Mouse (Mus musculus): ENCODE data around the gene Evi5. TPM values are rescaled to one million over a fixed set of nuclear protein-coding genes. Genes with fewer than 3 reads are reported as not detected.

Evi5 gene
- total RNA-seq, 2 experiments from 2014 or later: 17.6 to 26.5 TPM

GRCm38 (mm10) chr5:107873330-107873729 is 1.6 kb downstream of the Evi5 start:
- DNase-seq: no peak

GRCm38 (mm10) chr5:107869701-107870100 is 5.2 kb downstream of the Evi5 start:
- DNase-seq: no peak

- peak; percentile 86 for DNase-seq
These were observed 5.9 kb downstream of the Evi5 start for GRCm38 (mm10) chr5:107868905-107869424.

- peak; percentile 60 for DNase-seq
These were observed 6.7 kb downstream of the Evi5 start for GRCm38 (mm10) chr5:107867970-107868904.

GRCm38 (mm10) chr5:107866127-107867126 is 8.5 kb downstream of the Evi5 start:
- DNase-seq: no peak

GRCm38 (mm10) chr5:107863971-107864370 is 10.9 kb downstream of the Evi5 start:
- no peak for DNase-seq

GRCm38 (mm10) chr5:107858963-107859362 is 15.9 kb downstream of the Evi5 start:
- DNase-seq: no peak

GRCm38 (mm10) chr5:107855546-107855945 is 19.4 kb downstream of the Evi5 start:
- no peak for DNase-seq

GRCm38 (mm10) chr5:107854556-107854955 is 20.4 kb downstream of the Evi5 start:
- DNase-seq: no peak

GRCm38 (mm10) chr5:107853807-107854206 is 21.1 kb downstream of the Evi5 start:
- peak; percentile 12 for DNase-seq

- DNase-seq: no peak
These were observed 25.9 kb downstream of the Evi5 start for GRCm38 (mm10) chr5:107848964-107849363.

- DNase-seq: no peak
These were observed 27.1 kb downstream of the Evi5 start for GRCm38 (mm10) chr5:107847817-107848216.

GRCm38 (mm10) chr5:107847349-107847748 is 27.6 kb downstream of the Evi5 start:
- no peak for DNase-seq

GRCm38 (mm10) chr5:107840549-107841238 is 34.2 kb downstream of the Evi5 start:
- DNase-seq: no peak

GRCm38 (mm10) chr5:107838891-107839644 is 35.8 kb downstream of the Evi5 start:
- peak; percentile 12 for DNase-seq

GRCm38 (mm10) chr5:107834287-107834686 is 40.6 kb downstream of the Evi5 start:
- no peak for DNase-seq

GRCm38 (mm10) chr5:107831351-107831750 is 43.6 kb downstream of the Evi5 start:
- DNase-seq: no peak

- DNase-seq: no peak
These were observed 44.8 kb downstream of the Evi5 start, which contains the start of gene Ube2d2b for GRCm38 (mm10) chr5:107829998-107830560. Gene Ube2d2b (plus strand): TSS chr5:107830099.

- no peak for DNase-seq
These were observed 52.4 kb downstream of the Evi5 start for GRCm38 (mm10) chr5:107822521-107822920.

GRCm38 (mm10) chr5:107814651-107815050 is 60.3 kb downstream of the Evi5 start:
- DNase-seq: no peak

GRCm38 (mm10) chr5:107807496-107807895 is 67.4 kb downstream of the Evi5 start:
- DNase-seq: peak; percentile 24

Data from gastrocnemius, postnatal 10 days (tissue).